Mouse (Mus musculus): ENCODE data around the gene Nxnl1. TPM values are rescaled to one million over a fixed set of nuclear protein-coding genes. Genes with fewer than 3 reads are reported as not detected.
A peak's percentile ranks its signal among the peaks of the same experiment; 100 is the strongest.

Nxnl1 gene
- polyA plus RNA-seq, 1 experiment from 2014 or later = 0.07 TPM

DNA sequence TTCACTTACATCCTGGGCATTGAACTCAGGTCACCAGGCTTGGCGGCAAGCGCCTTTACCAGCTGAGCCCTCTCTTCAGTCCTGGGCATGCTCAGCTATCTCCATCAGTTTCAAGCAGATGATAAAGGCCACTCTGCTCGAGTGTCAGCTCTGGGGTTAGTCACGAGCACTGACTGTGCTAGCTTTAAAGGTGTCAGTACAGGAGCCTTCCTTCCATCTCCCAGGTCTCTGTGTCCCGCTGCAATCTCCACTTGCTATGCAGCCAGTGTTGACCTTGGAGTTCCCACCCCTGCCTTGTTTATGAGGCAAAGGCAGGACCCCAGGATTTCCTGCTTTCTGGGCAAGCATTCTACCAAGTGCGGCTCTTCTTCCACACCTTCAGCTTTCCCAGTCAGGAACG is 1.2 kb upstream of the Nxnl1 start:
- Histone ChIP-seq H3K4me1 (ENCODE audit: insufficient read depth) (peaks cover 8% of the 10 kb centered on the region), H3K9me3 (ENCODE audit: low read depth, low read length) (no peaks in the 10 kb centered on the region), H3K27ac (ENCODE audit: low read depth) (no peak overlapping the region), H3K4me3 (ENCODE audit: low read depth, low read length) (no peak overlapping the region), H3K9ac (no peak overlapping the region), H3K4me2 (no peak overlapping the region), H3K27me3 (ENCODE audit: insufficient read depth, low read length) (peaks cover 10% of the 10 kb centered on the region), H3K36me3 (ENCODE audit: insufficient read depth) (no peaks in the 10 kb centered on the region)
- WGBS = 56% methylated on average over 7 of the region's 7 CpGs
- DNase-seq (no peak), ATAC-seq (ENCODE audit: insufficient read depth) (no peak)
- no peak for TF ChIP-seq CTCF (IDR thresholded peaks at IDR 0.05; ENCODE audit: low read depth)

DNA sequence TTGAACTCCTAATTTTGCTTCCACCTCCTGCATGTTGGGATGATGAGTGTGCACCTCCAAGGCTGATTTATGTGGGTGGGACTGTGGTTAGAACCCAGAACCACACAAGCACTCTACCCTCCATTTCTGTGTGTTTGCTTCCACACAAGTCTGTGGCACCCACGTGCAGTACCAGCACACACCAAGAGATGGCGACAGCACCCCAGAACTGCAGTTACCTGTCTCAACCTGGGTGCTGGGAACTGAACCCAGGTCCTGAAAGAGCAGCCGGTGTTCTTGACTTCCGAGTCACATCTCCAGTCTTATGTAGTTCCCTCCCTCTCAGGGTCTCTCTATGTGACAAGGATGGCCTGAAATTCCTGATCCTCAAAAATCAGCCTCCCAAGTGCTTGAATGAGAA is 2.4 kb downstream of the Nxnl1 start:
- 81% methylated on average over 4 of the region's 4 CpGs for WGBS
- no peaks in the 10 kb centered on the region for H3K36me3 ChIP-seq (ENCODE audit: insufficient read depth)
- peaks cover 10% of the 10 kb centered on the region for H3K4me1 ChIP-seq (ENCODE audit: insufficient read depth)
- peaks cover 39% of the 10 kb centered on the region for H3K27me3 ChIP-seq (ENCODE audit: insufficient read depth, low read length)
- no peak for DNase-seq
- no peaks in the 10 kb centered on the region for H3K9me3 ChIP-seq (ENCODE audit: low read depth, low read length)
- H3K27ac ChIP-seq (ENCODE audit: low read depth) = no peak overlapping the region
- H3K9ac ChIP-seq = no peak overlapping the region
- ATAC-seq (ENCODE audit: insufficient read depth) = no peak
- TF ChIP-seq CTCF (IDR thresholded peaks at IDR 0.05; ENCODE audit: low read depth) = peak; percentile 51
- no peak overlapping the region for H3K4me3 ChIP-seq (ENCODE audit: low read depth, low read length)
- H3K4me2 ChIP-seq = no peak overlapping the region

DNA sequence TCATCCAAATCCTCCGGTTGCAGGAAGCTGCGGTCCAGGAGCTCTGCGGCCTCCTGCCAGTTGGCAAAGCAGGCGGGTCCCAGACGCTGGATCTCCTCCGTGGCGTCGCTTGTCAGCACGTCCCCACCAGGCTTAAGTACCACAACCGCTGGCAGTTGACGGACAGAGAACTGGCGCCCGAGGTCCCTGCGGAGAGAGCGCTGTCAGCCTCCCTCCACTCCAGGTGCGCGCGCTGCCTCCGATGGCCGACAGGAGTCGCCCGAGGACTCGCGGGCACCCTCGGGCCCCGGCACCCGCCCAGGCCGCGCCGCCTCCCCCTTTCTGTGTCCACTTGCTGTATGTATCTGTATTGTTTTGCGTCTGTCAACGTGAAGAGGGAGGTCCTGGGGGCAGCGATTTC is 3.6 kb downstream of the Nxnl1 start:
- under 1% methylated on average over 33 of the region's 33 CpGs for WGBS
- Histone ChIP-seq H3K27me3 (ENCODE audit: insufficient read depth, low read length) (peaks cover 46% of the 10 kb centered on the region), H3K27ac (ENCODE audit: low read depth) (no peak overlapping the region), H3K4me3 (ENCODE audit: low read depth, low read length) (peak overlapping the region; percentile 24; the same call in 1 of the 2 replicates), H3K9ac (no peak overlapping the region), H3K4me2 (peak overlapping the region; percentile 51), H3K9me3 (ENCODE audit: low read depth, low read length) (no peaks in the 10 kb centered on the region), H3K4me1 (ENCODE audit: insufficient read depth) (peaks cover 3% of the 10 kb centered on the region; the same call in 1 of the 2 replicates), H3K36me3 (ENCODE audit: insufficient read depth) (no peaks in the 10 kb centered on the region)
- peak; percentile 26; the same call in 1 of the 2 replicates for ATAC-seq (ENCODE audit: insufficient read depth)
- peak; percentile 69 for TF ChIP-seq CTCF (IDR thresholded peaks at IDR 0.05; ENCODE audit: low read depth)
- peak; percentile 74 for DNase-seq

DNA sequence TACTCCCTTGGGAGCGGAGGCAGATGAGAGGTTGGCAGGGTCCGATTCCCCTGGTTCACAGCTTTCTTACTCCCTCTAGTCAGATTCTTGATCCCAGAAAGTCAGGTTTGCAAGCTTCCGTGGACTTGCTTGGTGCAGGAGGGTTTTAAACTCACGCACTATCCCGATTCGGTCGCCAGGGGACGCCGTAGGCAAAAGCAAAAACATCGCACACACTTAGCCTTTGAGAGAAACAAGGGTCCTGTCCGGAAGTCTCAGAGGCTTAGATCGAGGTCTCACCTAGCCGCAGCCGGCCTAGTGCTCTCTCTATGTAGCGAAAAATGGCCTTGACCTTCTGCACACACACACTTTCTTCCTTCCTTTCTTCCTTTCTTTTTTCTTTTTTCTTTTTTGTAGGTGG is 5.0 kb downstream of the Nxnl1 start:
- TF ChIP-seq CTCF (IDR thresholded peaks at IDR 0.05; ENCODE audit: low read depth) = peak; percentile 97
- H3K4me2 ChIP-seq = no peak overlapping the region
- DNase-seq (peak; percentile 91), ATAC-seq (ENCODE audit: insufficient read depth) (0 out of 2 replicates have a peak, but pooled peaks have one; percentile 14)
- no peak overlapping the region for H3K9ac ChIP-seq
- no peaks in the 10 kb centered on the region for H3K36me3 ChIP-seq (ENCODE audit: insufficient read depth)
- 2% methylated on average over 15 of the region's 15 CpGs for WGBS
- no peaks in the 10 kb centered on the region for H3K9me3 ChIP-seq (ENCODE audit: low read depth, low read length)
- H3K4me3 ChIP-seq (ENCODE audit: low read depth, low read length) = no peak overlapping the region
- H3K27ac ChIP-seq (ENCODE audit: low read depth) = no peak overlapping the region
- H3K4me1 ChIP-seq (ENCODE audit: insufficient read depth) = peaks cover 3% of the 10 kb centered on the region; the same call in 1 of the 2 replicates
- peaks cover 60% of the 10 kb centered on the region for H3K27me3 ChIP-seq (ENCODE audit: insufficient read depth, low read length)

DNA sequence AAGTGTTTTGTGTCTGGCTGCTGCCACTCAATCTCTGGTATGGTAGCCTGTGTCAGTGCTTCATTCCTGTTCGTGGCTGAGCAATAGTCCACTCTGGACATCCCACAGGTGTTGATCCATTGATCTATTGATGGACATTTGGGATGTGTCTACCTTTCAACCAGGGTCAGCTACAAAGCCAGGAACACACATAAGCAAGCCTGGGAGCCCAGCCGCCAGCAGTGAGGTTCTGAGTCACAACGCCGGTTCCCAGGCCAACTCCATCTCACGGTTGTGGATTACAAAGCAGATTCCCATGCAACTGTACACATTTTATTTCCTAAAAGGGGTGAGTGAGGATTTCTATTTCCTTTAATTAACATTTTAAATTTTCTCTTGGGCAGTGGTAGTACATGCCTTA is 5.6 kb downstream of the Nxnl1 start:
- ATAC-seq (ENCODE audit: insufficient read depth) (no peak), DNase-seq (no peak)
- no peaks in the 10 kb centered on the region for H3K9me3 ChIP-seq (ENCODE audit: low read depth, low read length)
- no peak for TF ChIP-seq CTCF (IDR thresholded peaks at IDR 0.05; ENCODE audit: low read depth)
- WGBS = 85% methylated on average over 5 of the region's 5 CpGs
- peaks cover 3% of the 10 kb centered on the region; the same call in 1 of the 2 replicates for H3K4me1 ChIP-seq (ENCODE audit: insufficient read depth)
- no peak overlapping the region for H3K27ac ChIP-seq (ENCODE audit: low read depth)
- no peak overlapping the region for H3K4me2 ChIP-seq
- H3K27me3 ChIP-seq (ENCODE audit: insufficient read depth, low read length) = peaks cover 60% of the 10 kb centered on the region
- no peak overlapping the region for H3K9ac ChIP-seq
- no peak overlapping the region for H3K4me3 ChIP-seq (ENCODE audit: low read depth, low read length)
- H3K36me3 ChIP-seq (ENCODE audit: insufficient read depth) = no peaks in the 10 kb centered on the region

DNA sequence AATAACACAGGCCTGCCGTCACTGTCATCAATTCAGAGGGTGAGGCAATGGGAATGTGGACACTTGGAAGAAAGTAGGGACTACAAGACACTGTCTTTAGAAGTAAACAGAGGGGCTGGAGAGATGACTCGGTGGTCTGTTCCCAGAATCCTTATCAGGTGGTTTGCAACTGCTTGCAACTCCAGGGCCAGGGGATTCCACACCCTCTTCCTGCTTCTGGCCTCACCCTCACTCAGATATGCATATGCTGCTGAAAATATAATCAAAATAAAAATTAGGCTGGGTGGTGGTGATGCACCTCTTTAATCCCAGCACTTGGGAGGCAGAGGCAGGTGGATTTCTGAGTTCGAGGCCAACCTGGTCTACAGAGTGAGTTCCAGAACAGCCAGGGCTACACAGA is 6.3 kb downstream of the Nxnl1 start:
- Histone ChIP-seq H3K9me3 (ENCODE audit: low read depth, low read length) (no peaks in the 10 kb centered on the region), H3K27me3 (ENCODE audit: insufficient read depth, low read length) (peaks cover 60% of the 10 kb centered on the region), H3K9ac (no peak overlapping the region), H3K4me2 (no peak overlapping the region), H3K4me3 (ENCODE audit: low read depth, low read length) (no peak overlapping the region), H3K27ac (ENCODE audit: low read depth) (no peak overlapping the region), H3K36me3 (ENCODE audit: insufficient read depth) (no peaks in the 10 kb centered on the region), H3K4me1 (ENCODE audit: insufficient read depth) (peaks cover 3% of the 10 kb centered on the region; the same call in 1 of the 2 replicates)
- 53% methylated on average over 3 of the region's 3 CpGs for WGBS
- DNase-seq (no peak), ATAC-seq (ENCODE audit: insufficient read depth) (no peak)
- no peak for TF ChIP-seq CTCF (IDR thresholded peaks at IDR 0.05; ENCODE audit: low read depth)

DNA sequence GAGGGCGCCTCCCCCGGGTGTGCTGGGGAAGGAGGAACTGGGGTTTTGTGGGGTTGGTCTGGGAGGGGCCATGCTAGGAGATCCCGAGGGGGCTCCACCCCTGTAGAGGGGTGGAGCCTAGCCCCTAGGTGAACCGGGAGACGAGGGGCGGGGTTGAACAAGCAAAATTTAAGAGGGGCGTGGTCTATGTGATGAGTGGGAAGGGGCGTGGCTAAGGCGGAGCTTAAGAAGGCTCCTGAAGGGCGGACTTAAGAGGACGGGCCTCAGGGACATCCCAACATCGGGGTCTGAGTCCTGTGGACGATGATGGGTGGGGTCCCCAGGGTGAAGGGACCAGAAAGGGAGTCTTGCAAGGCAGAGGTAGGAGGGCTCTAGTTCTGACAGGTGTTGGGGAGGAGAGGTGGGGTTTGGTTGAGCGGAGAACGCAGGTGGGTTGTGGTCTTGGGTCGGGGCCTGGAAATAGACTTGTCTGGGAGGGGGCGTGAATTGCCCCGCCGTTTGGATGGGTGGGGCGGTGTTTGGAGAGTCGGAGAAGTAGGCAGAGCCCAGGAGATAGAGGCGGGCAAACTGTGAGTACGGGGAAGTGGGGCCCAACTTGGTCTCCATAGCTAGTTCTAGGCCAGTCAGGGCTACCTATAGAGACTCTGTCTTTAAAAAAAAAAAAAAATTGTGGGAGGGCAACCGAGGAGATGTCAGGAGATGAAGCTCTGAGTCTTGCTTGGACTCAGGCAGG is 7.3 kb downstream of the Nxnl1 start:
- Histone ChIP-seq H3K9ac (peak overlapping the region; percentile 44; the same call in 1 of the 2 replicates), H3K27ac (ENCODE audit: low read depth) (no peak overlapping the region), H3K4me1 (ENCODE audit: insufficient read depth) (peaks cover 3% of the 10 kb centered on the region; the same call in 1 of the 2 replicates), H3K27me3 (ENCODE audit: insufficient read depth, low read length) (peaks cover 60% of the 10 kb centered on the region), H3K9me3 (ENCODE audit: low read depth, low read length) (no peaks in the 10 kb centered on the region), H3K4me3 (ENCODE audit: low read depth, low read length) (peak overlapping the region; percentile 47), H3K4me2 (peak overlapping the region; percentile 81), H3K36me3 (ENCODE audit: insufficient read depth) (no peaks in the 10 kb centered on the region)
- ATAC-seq (ENCODE audit: insufficient read depth) = peak; percentile 71
- WGBS = 1% methylated on average over 24 of the region's 24 CpGs
- TF ChIP-seq CTCF (IDR thresholded peaks at IDR 0.05; ENCODE audit: low read depth) = no peak
- DNase-seq = peak; percentile 90
